Mouse (Mus musculus): Measurements from ENCODE around the gene Pdx1.

DNA sequence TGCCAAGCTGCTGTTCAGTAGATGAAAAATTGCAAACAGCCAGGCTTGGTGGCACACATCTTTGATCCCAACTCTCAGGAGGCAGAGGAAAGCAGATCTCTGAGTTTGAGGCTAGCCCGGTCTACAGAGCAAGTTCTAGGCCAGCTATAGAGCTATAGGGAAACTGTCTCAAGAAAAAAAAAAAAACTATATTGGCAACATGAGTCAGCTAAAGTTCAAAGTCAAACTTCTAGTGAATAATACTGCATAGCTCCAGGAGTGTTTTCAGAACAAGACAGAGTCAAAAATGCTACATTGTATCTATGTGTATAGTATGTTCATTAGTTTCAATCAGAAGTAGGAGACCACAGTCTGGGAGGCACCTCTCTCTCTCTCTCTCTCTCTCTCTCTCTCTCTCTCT is 9.6 kb upstream of the Pdx1 start:
- TF ChIP-seq CTCF (IDR thresholded peaks at IDR 0.05; ENCODE audit: low read depth, low read length) (no peak), GATA1 (IDR thresholded peaks at IDR 0.05; ENCODE audit: borderline replicate concordance, low read length) (no peak), TAL1 (conservative IDR thresholded peaks at IDR 0.05; ENCODE audit: low read depth, low read length) (no peak), POLR2AphosphoS5 (IDR thresholded peaks at IDR 0.05; ENCODE audit: insufficient replicate concordance, low read depth, low read length) (no peak), GATA2 (IDR thresholded peaks at IDR 0.05; ENCODE audit: borderline replicate concordance, low read depth, low read length) (no peak)
